In genomic region chr15:12068395-12069218, GRCm38 (mm10) we compare ENCODE assay signal across 11 mouse cellular contexts. TPM values are rescaled to one million over a fixed set of nuclear protein-coding genes. Genes with fewer than 3 reads are reported as not detected.
DNase-seq lines count a peak whose midpoint lies in the region; ATAC-seq lines count a peak whose summit lies in the region.
"Had no signal": no experiment of that assay in that cellular context is flagged by ENCODE, and none has a peak within 500 bp of the region (broad histone marks: within the 10 kb centered on the region; RNA-seq: fewer than 3 reads in every experiment).

No protein-coding gene starts in this region.

- H3K36me3 ChIP-seq in heart, embryonic 16.5 days (ENCODE audit: control insufficient read depth, insufficient read depth): no peaks in the 10 kb centered on the region
- no peaks in the 10 kb centered on the region for H3K36me3 ChIP-seq in intestine, embryonic 15.5 days

- intact Hi-C loops in heart, postnatal 36 days (cut with DNase I): loop anchor here (5.0 kb wide), 1 partner anchor 71 kb away; the partner anchor contains the start of gene Sub1

- ATAC-seq in heart, embryonic 16.5 days (replicated peaks; ENCODE audit: extremely low read depth, insufficient read depth, low FRiP score): peak; percentile 33
- ATAC-seq in intestine, embryonic 15.5 days: peak; percentile 85
- ATAC-seq in megakaryocyte, adult 5-6 weeks (ENCODE audit: poor library complexity, severe bottlenecking): no peak

- H3K27me3 ChIP-seq in heart, embryonic 16.5 days (ENCODE audit: control insufficient read depth, insufficient read depth, low read length): no peaks in the 10 kb centered on the region
- H3K27me3 ChIP-seq in intestine, embryonic 15.5 days (replicated peaks): 0 out of 2 replicates have a peak, but pooled peaks cover 2% of the 10 kb centered on the region
- H3K27me3 ChIP-seq: CH12.LX had no signal

- no peak for DNase-seq in heart, postnatal 36 days
- DNase-seq in thymus, postnatal 0 days (ENCODE audit: low spot score): peak; percentile 6
- no peak for DNase-seq in thymus, postnatal 4 days
- peak; percentile 47 for DNase-seq in yolk sac, embryonic 10.5 days (ENCODE audit: low spot score)
- no peak for DNase-seq in cerebellum, postnatal 10 days
- DNase-seq: kidney, adult 18-20 months; thymus, adult 18-20 months had no signal

- H3K4me1 ChIP-seq in heart, embryonic 16.5 days (ENCODE audit: control insufficient read depth, insufficient read depth, low read length): peaks cover 27% of the 10 kb centered on the region
- H3K4me1 ChIP-seq in intestine, embryonic 15.5 days (replicated peaks): peaks cover 14% of the 10 kb centered on the region

- peak overlapping the region; percentile 67 for H3K27ac ChIP-seq in heart, embryonic 16.5 days (ENCODE audit: low read length)
- H3K27ac ChIP-seq in intestine, embryonic 15.5 days: peak overlapping the region; percentile 89

- H3K4me2 ChIP-seq in heart, embryonic 16.5 days (ENCODE audit: low read depth, low read length): no peak overlapping the region
- H3K4me2 ChIP-seq in intestine, embryonic 15.5 days (replicated peaks): 0 out of 2 replicates have a peak overlapping the region, but pooled peaks have one; percentile 6

- H3K4me3 ChIP-seq in heart, embryonic 16.5 days (ENCODE audit: low read length): no peak overlapping the region
- H3K4me3 ChIP-seq in intestine, embryonic 15.5 days (replicated peaks): no peak overlapping the region

- 39% methylated on average over 9 of the region's 9 CpGs for WGBS in heart, embryonic 16.5 days
- 20% methylated on average over 9 of the region's 9 CpGs for WGBS in intestine, embryonic 15.5 days

- no peak overlapping the region for H3K9ac ChIP-seq in heart, embryonic 16.5 days (ENCODE audit: low read length)
- H3K9ac ChIP-seq in intestine, embryonic 15.5 days: no peak overlapping the region

- peaks cover 3% of the 10 kb centered on the region; the same call in 1 of the 2 replicates for H3K9me3 ChIP-seq in heart, embryonic 16.5 days (replicated peaks; ENCODE audit: control insufficient read depth, low read length)
- no peaks in the 10 kb centered on the region for H3K9me3 ChIP-seq in intestine, embryonic 15.5 days

RNA-seq across cellular contexts. Expression of gene Zfr, which starts 49.0 kb away (rescaled TPM):
- polyA plus RNA-seq in heart, embryonic 16.5 days (2015; fragmentation: Nextera tagmentation; extraction: Ambion mirVana): 89.4 and 103 TPM in 2 replicates
- 10 to 100 TPM; 73.9 to 84.0 TPM for total RNA-seq in heart, postnatal 36 days (2021)
- 77.5 and 78.4 TPM in 2 replicates for polyA plus RNA-seq in thymus, postnatal 0 days (2015; fragmentation: Nextera tagmentation; extraction: Ambion mirVana)
- 94.3 and 95.4 TPM in 2 replicates for polyA plus RNA-seq in intestine, embryonic 15.5 days (2015; fragmentation: Nextera tagmentation; extraction: Ambion mirVana)
- total RNA-seq in megakaryocyte, adult 5-6 weeks (2015): 111 and 115 TPM in 2 replicates
- total RNA-seq in megakaryocyte, adult 5-6 weeks (2017): 47.1 and 49.6 TPM in 2 replicates

Comparison
In these comparisons a context has a peak if more than half of its experiments do, and no peak if none do; other contexts are left out.
1. DNase-seq: peak in thymus, postnatal 0 days (single experiment) and yolk sac, embryonic 10.5 days (single experiment); none in heart, postnatal 36 days (0 of 2), thymus, postnatal 4 days (single experiment) and cerebellum, postnatal 10 days (0 of 2).